Mouse (Mus musculus): ENCODE measurements at regions not wholly inside any gene's neighbourhood (a gene's known extent, or its start where the extent isn't known, plus 50 kb on each side); places are given as distances from the start of the nearest gene placed in this dataset.

DNA sequence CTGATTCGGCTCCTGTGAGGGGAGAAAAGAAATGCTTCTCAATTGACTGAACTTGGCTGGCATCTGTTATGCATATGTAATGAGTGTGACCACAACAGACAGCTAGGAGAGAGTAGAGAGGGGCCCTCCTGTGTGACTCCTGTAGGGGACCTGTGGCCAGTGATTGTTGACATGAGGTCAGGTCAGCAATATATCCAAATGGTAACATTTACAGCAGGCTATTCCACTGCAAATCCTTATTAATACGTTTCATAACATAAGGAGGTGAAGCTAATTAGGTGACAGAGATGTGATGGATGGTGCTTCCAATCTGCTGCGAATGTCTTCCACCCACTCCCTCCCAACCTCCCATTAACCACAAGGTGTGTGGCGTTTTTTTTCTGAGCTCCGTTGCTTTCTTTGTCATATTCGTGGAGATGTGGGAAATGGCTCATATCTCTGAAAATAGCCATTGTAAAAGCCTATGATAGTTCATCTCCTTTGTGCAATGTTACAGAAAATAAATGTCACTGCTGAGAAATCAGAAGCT, 309.5 kb downstream of the Irx1 start:
- CTCF ChIA-PET = no interaction called here

DNA sequence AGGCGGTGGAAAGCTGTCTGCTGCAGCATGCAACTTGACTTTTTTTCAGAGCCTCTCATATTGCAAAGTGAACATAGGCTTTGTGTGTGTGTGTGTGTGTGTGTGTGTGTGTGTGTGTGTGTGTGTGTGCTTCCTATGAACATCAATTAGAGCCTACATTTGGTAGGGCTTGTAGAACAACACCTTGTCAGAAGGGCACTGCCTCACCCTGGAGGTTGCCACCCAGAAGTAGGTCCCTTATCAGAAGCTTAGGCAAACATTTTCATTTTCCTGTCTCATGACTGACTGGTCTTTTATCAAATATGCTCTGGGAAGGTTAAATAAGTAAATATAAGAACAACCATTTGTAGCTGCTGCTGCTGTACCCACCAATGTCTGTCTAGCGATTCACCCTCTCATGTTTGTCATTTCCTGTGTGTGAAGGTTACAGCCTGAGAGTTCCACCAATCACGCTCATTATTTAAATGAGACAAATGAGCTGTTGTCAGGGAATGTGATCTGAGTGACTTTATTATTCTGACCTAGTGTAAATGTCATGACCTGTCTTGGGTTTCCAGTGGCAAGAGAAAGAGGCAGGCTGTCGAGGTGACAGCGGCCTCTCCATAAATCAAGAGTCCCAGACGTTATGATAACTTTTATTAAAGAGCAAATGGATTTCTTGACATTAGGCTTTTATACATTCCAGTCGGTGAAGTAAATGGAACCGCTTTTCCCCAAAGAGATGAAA, 310.1 kb downstream of the Irx1 start:
- CTCF ChIA-PET = no interaction called here

DNA sequence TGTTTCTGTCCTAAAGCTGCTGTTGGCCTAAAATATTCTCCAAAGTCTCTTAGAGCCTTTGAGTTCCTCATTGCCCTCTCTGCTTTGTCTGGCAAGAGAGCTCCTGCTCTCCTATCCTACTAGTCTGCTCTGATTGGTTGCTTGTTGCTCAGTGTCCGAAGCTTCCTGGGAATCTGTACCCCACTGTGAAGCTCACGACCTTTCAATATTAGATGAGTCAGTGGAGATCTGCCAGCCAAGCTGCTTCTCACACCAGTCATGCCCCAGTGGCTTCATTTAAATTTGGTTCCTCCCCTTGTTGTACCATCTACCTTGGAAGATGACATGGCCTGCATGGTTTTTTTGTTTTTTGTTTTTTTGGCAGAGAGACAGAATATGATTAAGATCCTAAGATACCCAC, 313.6 kb downstream of the Irx1 start:
- CTCF ChIA-PET = no interaction called here

DNA sequence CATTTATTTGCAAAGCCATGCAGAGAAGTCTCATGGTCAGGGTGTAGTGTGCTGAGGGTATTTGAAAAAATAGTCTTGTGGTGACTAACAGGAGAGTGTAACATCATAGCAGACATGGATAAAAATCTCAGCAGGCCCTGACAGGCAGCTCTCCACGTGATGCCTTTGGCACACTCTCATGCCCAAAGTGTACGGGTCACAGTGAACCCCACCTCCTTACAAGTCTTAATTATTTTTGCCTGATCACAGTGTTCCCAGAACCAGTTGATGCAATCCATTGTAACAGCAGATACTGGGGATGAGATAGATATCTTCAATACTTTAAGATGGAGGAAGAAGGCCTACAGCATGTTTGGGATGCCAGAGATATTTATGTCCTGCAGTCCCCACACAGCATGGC, 314.5 kb downstream of the Irx1 start:
- CTCF ChIA-PET = no interaction called here

DNA sequence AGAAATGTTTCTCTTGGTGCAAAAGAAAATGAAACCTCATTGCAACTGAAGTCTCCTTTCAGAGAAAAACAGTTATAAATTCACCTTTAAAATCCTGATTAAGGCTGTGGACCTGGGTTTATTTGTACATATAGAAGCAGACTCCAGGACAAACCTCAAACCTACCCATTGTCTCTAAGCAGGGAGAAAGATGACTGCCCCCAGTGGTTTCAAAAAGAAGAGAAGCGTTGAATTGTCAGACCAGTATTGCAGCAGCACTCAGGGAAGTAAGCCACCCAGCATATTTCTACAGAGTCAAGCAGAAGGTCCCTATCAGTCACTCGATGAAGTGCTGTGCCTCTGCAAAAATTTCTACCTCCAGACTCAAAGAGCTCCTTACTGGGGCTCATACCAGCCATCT, 332.1 kb downstream of the Irx1 start:
- CTCF ChIA-PET = no interaction called here

DNA sequence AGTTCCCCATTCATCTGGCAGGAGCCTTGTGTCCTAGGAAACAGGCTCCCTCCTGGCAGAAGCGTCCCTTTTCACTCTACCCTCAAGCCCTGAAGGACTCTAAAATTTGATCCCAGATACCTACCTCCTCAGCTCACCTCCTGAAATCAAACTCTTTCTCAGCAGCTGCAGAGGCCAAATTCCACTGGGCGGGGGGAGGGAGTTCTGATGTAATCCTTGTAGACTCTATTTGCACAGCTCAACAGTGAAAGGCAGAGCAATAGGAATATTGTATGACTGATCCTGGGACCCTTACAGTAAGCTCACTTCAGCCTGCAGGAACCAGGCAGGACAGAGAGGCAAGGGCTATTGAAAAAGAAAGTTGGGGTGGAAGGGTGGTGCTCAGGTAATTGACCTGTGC, 346.3 kb downstream of the Irx1 start:
- CTCF ChIA-PET = no interaction called here

DNA sequence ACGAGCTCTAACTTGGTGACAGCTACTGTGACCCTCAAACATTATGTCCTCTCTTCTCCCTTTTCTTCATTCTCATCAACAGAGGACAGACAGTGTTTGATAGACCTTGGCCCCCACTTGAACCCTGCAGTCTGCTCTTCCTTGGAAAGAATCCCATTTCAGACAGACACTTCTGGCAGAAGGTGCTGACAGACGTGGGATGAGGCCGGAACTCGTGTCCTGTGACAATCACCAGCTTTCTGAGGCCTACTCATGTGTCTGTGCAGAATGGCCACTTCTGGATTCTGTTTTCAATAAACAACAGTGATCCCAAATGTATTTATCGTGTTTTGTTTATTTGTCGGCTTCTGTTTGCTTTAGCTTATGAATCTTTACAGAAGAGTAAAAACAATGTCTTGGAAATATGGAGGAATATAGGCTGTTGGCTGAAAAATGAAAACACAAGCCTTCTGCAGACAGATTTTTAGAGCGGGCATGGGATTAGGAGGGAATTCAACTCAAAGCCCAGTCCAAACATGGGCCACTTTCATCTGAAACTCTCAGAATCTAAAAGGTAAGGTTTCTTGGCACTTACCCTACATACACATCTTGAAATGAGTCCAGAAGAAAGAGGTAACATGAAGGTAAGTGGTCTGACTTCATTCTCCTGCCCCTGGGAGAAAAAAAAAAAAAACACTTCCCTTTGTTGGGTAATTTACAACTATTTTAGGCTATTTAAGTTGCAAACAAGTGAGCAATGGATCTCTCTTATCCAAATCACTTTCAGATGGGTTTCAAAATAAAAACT, 350.9 kb downstream of the Irx1 start:
- CTCF ChIA-PET = no interaction called here

DNA sequence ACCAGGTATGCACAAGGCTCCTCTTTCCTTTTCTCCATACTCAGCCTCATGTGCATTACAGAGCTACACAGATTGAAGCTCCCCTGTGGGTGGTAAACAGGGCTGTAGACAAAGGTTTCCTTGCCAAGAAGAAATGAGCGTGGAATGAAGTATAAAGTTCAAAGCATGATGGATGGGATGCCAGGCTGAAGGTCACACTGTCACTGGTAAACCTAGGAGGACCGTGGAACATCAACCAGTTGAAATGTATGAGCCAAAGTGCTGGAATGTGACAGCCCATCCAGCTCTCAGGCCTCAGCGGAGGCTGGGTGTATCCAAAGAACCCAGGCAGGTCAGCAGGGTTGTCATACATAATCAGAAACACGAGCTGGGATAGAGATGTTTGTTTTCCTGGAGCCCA, 381.0 kb downstream of the Irx1 start:
- CTCF ChIA-PET = no interaction called here

DNA sequence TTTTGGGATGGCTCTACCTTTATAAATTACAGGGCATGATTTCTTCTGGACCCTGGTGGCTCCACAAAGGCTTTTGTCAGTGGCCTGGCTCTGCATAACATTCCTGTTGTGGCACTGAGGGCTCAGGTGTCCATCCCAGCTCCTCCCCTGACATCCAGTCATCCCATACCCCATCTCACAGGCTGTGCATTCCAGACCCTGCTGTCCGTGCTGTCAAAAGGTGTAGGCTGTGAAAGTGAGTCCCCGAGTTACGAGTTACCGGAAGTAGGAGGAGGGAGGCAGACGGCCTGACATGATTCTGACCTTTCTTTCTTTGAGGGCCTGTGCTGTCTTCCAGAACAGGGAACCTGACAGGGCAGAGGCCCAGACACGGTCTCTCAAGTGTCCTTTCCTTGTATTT, 397.6 kb downstream of the Irx1 start:
- CTCF ChIA-PET = no interaction called here

DNA sequence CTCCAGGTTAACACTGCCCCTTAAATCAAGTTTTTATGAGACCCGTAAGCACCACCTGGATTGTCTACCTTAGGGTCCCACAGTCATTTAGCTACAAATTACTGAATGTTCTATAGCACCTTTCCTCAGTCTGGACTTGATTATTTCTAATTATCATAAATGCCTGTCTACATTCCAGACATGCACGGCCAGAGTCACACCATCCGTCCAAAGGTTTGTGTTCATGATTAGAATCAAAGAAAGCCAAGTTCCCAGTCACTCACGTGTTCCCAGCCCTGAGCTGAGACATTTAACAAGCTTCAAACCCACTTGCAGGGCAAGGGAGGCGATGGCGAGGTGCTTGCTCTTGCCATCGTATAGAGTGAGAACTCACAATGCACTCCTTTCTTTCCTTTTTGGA, 398.1 kb downstream of the Irx1 start:
- CTCF ChIA-PET = no interaction called here

DNA sequence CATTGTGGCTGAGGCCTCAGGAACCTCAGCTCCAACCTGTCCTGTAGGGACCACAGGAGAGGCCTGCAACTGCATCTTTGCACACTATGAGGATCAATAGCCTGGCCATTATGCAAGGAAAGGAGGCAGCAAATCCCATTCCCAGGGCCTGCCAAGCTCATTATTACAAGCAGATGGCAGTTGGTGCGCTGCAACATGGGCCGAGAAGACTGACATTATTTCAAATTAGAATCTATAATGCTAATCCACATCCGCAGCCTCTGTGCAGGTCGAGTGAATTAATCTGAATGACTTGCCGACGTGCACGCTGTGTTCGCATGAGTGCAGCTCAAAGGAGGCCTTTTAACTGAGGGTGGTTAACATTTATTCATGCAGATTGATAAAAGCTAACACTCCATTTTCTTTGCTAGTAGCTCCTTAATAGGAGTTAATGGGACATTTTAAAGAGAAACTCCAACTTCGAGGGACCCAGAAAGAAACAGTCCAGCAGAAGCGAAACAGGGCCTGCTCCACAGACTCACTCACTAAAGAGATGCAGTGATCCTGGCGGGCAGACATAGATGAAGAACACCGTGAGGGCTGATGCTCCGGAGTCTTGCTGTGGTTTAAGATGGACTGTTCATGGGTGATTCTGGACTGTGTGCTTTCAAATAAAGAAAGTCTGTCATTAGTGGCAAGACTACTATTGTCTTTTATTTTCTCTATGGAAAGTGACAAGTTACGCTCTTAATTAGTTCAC, 404.9 kb downstream of the Irx1 start:
- CTCF ChIA-PET = no interaction called here

DNA sequence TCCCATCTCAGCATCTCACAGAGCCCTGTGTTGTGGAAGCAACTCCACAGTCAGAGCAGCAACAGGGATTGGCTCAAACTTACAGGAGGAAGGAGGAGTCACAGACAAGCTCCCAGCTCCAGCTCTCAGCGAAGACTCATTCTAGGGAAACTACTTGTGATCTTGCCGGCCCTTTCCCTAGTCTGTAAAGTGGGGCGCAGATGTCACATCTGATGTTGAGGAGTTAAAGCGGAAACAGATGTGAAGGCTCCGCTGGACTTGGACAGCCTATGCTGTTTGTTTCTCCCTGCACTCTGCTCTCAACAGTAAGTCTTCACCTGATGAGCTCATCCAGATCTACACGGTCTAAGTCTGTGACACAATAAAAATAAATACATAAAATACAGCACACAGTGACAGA, 408.1 kb downstream of the Irx1 start:
- CTCF ChIA-PET = no interaction called here

DNA sequence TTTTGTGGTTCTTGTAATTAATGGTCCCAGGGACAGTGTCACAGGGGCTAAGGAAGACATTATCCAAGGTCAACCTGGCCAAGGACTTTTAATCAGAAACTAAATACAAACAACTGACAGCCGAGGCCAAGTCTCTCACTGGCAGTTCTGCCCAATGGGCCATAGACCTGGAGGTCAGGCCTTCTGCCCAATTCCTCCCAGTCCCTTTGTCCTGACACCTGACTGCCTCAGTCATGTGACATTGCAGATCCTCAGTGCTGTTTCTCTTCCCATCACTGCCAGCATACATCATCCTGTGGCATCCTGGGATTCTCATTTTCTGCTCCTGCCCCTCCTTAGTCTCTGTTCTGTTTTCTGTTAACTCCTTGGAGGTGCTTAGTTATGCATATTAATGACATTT, 413.4 kb downstream of the Irx1 start:
- CTCF ChIA-PET = no interaction called here

DNA sequence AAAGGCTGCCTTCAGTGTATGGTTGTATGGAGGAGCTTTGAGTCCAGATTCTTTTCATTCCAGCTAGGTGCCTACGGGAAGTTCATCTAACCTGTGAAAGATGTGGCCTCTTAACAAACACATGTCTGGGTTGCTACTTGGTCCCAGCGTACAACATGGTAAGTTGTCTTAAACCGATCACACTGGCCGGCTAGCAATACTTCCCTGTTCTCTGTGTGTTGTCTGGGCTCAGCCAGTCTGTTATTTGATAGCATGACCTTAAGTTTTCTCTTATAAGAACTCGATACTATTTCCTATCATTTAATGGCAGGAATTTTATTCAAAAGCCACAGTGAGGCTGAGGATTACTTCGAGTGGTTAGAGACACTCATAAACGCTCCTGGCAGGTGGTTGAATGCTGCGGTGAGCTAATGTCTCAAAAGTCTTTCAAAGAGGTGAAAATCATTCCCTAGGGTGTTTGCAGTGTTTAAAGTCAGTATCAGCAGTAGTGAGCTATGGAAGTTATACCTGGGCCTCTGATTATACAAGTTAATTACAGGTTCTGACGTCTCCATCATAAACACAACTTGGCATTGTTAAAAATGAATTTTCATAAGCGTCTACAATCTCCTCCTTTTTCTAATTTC, 414.2 kb downstream of the Irx1 start:
- CTCF ChIA-PET = no interaction called here

DNA sequence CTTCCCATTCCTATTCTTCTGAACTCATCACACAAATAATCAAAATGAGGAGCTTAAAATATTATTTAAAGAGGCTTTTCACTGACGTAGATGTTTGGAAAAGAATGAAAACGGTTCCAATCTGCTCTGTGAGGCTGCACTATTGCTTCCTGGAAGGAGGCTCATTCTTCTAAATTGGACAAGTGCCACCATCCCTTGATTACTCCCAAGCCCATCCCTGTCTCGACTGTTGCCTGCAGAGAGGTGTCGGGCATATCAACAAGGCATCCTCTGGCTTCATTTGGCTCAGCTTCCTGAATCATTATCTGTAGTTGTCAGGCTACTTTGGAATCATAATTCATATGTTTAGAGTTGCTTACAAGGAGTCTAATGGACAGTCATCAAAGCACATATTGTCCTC, 425.3 kb downstream of the Irx1 start:
- CTCF ChIA-PET = no interaction called here

DNA sequence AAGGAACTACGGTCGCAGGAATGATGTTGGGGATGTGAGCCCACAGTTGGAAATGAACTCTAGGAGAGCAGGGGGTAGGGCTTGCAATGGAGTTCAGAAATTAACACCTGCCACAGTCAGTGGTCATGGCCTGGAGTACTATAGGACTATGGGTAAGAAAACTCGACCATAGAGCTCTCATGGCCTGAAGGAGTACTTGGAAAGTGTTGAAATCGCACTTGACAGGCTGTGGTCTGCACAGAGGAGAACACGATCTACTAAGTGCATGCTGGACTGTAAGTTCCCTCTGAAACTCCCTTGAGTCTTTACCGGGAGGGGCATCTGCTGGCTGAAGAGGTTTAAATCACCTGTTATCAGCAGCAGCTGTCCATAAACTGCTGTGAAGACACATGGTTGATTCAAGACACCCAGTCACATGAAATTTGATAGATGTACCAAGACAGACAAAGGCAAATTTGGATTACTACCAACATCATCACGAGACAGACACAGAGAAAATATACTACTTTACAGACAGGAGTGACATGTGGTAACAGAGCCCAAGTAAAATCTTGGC, 430.6 kb downstream of the Irx1 start:
- CTCF ChIA-PET = no interaction called here

DNA sequence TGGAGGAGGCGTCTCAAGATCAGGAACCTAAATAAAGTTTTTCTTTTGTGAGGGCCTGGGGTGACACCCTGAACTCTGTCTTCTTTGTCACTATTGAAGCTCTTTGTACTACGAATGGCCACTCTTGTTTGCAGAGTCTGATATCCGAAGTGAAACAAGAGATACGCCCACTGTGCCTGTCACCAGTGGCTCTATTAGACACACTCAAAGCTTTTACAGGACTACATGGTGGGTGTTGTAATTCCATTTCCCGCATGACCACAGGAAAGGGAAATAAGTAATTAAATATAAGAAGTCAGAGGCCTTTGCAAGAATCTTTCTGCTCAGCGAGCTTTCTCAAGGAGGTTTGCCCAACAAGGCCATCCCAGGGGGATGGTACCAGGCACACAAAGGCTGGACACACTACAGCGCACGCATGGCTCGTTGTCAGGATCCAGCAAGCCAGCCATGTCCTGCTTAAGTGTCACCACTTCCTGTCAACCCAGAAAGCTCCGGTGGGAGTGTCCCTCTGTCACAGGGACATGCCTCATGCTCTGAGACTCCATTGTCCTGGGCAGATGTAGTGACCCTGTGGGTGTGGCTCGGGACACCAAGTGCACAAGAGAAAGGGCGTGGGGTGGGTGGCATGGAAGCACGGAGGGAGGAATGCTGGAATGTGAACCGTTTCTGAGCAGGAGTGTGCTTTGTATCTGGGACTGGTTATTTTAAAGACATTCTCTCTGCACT, 434.0 kb downstream of the Irx1 start:
- CTCF ChIA-PET = no interaction called here

DNA sequence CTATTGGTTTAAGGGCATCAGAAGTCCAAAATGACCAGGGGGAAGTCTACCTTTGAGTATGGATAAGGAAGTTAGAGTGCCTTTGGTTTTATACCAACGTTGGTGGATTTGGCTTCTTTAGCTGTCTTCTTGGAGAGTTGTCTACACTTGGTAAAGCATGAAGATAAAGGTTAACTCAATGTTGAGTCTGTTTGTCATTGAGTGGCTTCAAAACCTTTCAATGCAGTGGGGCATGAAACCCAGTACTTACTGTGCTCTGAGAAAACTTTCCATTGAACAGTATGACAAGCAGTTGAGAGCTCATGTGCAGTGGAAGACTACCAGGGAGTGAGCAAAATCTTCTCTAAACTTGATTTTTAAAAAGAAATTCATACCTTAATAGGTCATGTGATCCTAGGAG, 445.7 kb downstream of the Irx1 start:
- CTCF ChIA-PET = no interaction called here

DNA sequence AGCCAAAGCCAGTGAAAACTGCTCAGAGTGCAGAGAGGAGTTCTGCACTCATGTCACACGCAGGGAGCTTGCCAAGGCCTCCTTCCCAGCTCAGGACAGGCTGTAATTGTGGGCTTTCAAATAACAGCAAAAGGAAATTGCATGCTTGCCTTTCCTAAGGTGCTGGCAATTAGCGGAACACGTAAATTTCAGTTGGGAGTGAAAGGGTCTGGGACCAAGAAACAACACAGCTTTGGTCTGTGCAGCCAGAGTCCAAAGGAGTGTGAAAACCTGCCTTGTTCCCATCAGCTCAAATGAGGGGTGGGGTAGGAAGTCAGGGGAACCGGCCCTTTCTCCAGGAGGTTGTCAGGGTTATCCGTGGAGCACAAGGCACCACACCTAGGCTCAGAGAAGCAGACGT, 450.3 kb downstream of the Irx1 start:
- CTCF ChIA-PET = no interaction called here

DNA sequence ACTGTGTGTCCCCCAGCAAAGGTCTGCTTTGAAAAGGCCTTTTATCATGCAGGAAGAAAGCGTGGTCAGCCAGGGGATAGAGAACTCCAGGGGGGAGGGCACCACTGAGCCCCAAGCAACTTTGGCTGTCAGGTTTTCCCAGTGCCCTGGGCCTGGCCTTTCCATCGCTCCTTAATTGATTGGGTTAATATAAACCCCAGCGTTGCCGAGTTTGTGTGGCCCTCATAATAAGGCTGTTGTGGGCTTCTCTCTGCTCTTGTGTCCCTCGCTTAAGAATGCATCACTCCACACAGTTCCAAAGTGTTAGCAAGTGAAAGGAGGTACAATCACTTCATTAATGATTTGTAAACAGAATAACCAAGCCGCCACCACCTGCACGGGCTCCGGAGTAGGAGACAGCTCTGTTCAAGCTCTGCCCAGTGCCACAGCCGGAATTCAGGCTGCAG, 455.5 kb downstream of the Irx1 start:
- CTCF ChIA-PET = no interaction called here

DNA sequence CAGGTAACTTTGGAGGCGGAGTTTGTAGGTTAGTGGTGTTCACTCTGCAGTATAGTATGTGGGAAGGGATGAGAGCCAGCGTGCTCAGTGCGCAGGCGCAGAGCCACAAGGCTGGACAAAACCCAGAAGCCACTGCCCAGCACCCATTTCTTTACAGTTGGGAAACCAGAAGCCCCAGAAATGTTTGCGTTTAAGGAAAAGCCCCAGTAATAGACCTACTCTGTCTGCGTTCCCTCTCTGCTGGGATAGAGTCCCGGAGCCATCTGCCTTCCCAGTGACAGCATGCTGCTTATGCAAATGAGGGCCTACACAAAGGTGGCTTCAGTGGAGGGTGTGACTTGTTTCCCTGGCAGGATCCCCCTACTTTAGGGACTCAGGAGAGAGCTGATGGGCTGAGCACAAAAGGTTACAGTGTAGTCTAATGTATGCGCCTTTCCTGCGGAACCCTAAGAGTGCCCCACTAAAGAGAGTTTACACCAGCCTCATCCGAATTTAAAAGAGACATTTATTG, 456.0 kb downstream of the Irx1 start:
- CTCF ChIA-PET = no interaction called here
